Mouse (Mus musculus) retina, postnatal 7 days (tissue): ENCODE results near the gene Ifnz.
"Not testable (repeated sequence)": the region's sequence is repeated elsewhere in the genome, so short reads cannot be mapped to it uniquely, and the experiment has no call there.

ENCODE experiments used
- DNase-seq: peaks from one replicate; pipeline ENCODE4 v3.0.0-alpha.2; 2012; ENCODE audit warnings: low read depth, low spot score

The Ifnz gene

GRCm38 (mm10) chr4:88781831-88782230 lies at the start of gene Ifnz:
Gene Ifnz (plus strand): TSS chr4:88782131.
- not testable (repeated sequence) for DNase-seq

- DNase-seq: peak; percentile 39
Observed at GRCm38 (mm10) chr4:88738480-88738879, 43.5 kb upstream of the Ifnz start.

DNA sequence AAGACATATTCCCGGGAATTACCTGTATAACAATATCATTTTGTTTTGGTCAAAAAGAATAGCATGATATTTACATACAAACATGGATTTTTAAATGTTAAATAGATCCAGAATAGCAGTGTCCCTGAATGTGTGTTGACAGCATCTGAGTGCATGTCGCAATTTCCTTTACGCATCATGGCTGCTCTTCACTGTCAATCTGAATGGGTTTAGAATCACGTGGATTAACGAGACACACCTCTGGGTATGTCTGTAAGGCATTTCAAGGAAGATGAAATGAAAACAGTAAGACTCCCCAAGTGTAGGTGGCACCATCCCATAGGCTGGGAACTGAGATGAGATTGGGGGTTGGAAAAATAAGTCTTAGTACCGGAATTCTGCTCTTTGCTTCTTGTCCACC lies 42.9 kb upstream of the Ifnz start:
- no peak for DNase-seq

GRCm38 (mm10) chr4:88741426-88741825 lies 40.5 kb upstream of the Ifnz start:
- no peak for DNase-seq

DNA sequence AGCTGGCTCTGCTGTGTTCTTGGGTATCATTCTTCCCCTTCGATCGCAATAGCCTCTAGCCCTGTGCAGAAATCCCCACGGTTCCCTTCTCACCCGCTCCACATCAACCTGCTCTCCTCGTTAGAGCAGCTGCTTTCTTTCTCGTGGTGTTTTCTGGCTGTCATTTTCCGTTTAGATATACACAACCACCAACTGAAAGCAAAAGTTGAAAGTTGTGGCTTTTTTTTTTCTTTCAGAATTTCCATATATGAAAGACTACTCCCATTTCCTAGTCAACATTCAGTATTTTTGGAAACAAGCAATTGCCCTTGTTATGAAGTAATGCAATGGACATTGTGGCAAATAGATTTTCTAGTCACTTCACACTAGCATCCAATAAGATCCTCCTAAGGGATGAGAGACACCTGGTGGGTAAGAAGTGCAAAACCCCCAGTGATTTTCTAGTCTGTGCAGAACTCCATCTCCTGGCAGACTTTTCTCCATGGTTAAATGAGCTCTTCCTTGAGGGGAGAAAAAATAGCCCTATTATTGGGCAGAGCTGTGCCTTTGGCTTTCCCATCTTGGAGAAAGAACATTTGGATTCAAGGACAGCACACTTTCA lies 39.1 kb upstream of the Ifnz start:
- no peak for DNase-seq

DNA sequence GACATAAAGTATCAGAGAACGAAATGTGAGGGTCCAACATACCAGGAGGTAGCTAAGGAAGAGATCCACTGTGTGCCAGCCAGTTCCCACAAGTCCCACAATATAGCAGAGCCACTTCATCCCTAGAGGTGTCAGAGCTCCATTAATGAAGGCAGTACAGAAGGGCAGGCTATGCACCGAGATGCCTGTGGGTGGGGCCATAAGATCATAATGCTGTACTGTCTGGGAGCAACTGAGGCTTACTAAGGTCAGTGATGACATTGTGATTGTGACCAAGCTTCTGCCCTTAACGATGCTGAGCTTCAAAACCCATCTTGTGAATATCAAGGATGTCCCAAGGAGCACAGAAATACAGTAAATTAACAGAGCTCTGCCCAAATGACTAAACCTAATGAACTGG lies 37.7 kb upstream of the Ifnz start:
- DNase-seq: no peak

DNA sequence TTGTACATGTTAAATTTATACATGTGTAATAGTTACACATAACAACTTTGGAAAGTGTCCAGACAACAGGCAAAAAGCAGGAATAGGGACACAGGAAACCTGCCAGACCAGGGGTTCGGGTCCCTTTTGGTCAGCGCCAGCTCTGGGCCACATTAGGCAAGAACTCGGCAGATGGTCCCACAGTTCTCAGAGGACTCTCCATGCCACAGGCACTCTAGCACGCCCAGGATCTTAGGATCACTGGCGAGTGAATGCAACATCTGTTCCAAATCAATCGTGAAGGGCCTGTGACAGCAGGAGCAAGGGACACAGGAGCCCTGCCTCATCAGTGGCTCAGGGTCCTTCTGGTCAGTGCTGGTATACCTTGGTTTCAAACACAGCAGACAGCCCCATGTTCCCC lies 32.0 kb upstream of the Ifnz start:
- no peak for DNase-seq

DNA sequence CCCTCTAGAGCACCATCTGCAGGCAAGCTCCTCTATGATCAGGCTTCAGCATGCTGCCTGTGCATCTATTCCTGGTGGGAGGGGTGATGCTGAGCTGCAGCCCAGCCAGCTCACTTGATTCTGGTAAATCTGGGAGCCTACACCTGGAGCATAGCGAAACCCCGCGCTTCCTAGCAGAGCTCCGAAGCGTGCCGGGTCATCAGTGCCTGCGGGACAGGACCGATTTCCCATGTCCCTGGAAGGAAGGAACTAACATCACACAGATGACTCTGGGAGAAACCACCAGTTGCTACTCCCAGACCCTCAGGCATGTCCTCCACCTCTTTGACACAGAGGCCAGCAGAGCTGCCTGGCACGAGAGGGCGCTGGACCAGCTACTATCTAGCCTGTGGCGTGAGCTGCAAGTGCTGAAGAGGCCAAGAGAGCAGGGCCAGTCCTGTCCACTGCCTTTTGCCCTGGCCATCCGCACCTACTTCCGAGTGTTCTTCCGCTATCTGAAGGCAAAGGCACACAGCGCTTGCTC lies 27.1 kb upstream of the Ifnz start, which contains the start of gene Gm13271:
Gene Gm13271, plus strand, starts transcription at position 51 of the 523 bp plus-strand sequence.
- not testable (repeated sequence) for DNase-seq

DNA sequence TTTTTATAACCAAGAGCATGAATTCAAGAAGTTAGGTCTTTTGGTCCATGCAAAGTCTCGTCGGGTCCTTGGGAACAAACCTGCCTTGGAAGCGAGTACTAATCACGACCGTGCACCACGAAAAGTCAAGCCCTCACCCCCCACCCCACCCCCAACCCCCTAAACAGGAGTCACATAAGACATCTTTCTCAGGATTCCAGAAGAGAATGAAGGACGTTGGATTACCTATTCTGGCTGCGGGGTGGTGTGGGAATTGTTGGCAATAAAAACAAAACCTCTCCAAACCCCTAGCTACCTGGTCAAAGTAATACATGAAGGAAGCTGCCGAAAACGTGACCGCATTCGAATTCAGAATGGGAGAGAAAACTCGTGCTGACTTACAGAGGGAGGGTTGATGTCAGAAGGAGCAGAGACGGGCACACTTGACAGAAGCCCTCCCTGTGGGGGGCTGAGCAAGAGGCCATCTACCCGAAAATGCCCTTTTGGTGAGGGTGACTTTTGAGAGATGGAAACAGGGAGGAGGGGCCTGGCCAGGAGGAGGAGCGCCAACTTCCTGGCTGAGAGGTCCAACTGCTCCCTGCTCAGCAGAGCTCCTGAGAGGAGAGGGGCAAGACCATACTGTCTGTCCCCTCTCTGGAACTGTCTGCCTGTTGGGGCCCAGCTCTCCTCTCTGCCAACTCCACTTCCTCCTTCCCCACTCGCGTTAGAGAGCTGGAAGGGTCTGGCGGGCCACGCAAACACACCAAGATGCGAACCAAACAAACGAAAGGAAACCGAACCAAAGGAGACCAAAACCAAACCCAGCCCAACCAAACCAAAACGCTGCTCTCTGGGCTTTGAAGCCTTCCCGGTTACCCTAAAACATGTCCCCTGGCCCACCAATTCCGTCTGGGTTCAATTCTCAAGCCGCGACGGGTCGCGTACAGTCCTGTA lies 25.1 kb upstream of the Ifnz start:
- DNase-seq: not testable (repeated sequence)

GRCm38 (mm10) chr4:88757628-88758031 lies 24.3 kb upstream of the Ifnz start:
- peak; percentile 80 for DNase-seq

DNA sequence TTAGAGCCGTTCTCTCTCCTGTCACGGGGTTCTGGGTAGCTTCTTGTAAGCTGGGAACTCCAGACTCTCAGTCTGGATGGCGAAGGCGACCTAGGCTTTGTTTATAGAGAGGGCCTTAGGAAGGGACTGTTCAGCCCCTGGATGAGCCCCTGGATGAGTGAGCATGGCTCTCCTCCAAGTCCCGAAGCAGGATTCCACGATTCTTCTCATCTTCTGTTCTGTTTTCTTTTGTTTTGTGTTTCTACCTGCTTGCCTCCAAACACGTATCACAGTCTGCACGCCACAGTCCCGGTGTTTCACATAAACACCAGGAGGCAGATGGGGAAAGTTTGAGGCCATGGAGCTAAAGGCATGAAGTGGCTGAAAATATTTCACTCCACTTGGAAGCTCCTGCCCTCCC lies 23.2 kb upstream of the Ifnz start:
- DNase-seq: not testable (repeated sequence)

DNA sequence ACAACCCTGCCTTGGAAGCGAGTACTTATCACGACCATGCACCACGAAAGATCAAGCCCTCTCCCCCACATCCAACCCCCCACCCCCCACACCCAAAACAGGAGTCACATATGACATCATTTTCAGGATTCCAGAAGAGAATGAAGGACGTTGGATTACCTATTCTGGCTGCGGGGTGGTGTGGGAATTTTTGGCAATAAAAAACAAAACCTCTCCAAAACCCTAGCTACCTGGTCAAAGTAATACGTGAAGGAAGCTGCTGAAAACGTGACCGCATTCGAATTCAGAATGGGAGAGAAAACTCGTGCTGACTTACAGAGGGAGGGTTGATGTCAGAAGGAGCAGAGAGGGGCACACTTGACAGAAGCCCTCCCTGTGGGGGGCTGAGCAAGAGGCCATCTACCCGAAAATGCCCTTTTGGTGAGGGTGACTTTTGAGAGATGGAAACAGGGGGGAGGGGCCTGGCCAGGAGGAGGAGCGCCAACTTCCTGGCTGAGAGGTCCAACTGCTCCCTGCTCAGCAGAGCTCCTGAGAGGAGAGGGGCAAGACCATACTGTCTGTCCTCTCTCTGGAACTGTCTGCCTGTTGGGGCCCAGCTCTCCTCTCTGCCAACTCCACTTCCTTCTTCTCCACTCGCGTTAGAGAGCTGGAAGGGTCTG lies 22.2 kb upstream of the Ifnz start, which contains the start of gene Gm13283:
Gene Gm13283, plus strand, starts transcription at position 510 of the 659 bp plus-strand sequence.
- DNase-seq: not testable (repeated sequence)

DNA sequence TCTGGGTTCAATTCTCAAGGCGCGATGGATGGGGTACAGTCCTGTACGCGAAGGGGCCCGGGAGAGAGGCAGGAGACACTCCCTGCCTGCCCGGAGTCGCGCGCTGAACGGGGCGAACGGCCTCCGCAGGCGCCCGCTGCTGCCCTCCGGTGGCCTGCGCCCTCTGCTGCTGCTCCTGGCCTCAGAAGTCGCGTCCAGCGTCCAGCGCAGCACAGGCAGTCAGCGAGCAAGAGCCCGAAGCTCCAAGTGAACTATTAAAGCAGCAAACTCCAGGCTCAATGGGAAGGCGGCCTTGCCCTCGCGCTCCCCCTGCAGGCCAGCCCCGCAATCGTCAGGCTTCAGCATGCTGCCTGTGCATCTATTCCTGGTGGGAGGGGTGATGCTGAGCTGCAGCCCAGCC lies 21.5 kb upstream of the Ifnz start:
- peak; percentile 75 for DNase-seq

DNA sequence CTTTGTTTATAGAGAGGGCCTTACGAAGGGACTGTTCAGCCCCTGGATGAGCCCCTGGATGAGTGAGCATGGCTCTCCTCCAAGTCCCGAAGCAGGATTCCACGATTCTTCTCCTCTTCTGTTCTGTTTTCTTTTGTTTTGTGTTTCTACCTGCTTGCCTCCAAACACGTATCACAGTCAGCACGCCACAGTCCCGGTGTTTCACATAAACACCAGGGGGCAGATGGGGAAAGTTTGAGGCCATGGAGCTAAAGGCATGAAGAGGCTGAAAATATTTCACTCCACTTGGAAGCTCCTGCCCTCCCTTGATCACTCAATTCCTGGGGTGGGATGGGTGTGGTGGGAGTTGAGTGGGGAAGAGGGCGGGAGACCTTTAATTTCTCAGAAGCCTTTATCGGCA lies 20.2 kb upstream of the Ifnz start:
- not testable (repeated sequence) for DNase-seq

DNA sequence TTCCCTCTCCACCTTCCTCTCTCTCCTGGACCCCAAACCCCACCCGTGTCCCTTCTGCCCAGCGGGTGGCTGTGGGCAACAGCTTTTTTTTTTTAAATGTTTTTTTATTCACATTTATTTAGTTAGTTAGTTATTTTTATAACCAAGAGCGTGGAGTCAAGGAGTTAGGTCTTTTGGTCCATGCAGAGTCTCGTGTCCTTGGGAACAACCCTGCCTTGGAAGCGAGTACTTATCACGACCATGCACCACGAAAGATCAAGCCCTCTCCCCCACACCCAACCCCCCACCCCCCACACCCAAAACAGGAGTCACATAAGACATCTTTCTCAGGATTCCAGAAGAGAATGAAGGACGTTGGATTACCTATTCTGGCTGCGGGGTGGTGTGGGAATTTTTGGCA lies 19.6 kb upstream of the Ifnz start:
- not testable (repeated sequence) for DNase-seq

GRCm38 (mm10) chr4:88763384-88764018 lies 18.4 kb upstream of the Ifnz start:
- peak; percentile 43 for DNase-seq

GRCm38 (mm10) chr4:88773534-88773933 lies 8.4 kb upstream of the Ifnz start, which contains the start of gene Gm13290:
Gene Gm13290 (plus strand): TSS chr4:88773834.
- not testable (repeated sequence) for DNase-seq

DNA sequence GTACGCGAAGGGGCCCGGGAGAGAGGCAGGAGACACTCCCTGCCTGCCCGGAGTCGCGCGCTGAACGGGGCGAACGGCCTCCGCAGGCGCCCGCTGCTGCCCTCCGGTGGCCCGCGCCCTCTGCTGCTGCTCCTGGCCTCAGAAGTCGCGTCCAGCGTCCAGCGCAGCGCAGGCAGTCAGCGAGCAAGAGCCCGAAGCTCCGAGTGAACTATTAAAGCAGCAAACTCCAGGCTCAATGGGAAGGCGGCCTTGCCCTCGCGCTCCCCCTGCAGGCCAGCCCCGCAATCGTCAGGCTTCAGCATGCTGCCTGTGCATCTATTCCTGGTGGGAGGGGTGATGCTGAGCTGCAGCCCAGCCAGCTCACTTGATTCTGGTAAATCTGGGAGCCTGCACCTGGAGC lies 5.3 kb upstream of the Ifnz start, which contains the start of gene Gm13289:
Gene Gm13289, plus strand, starts transcription at position 301 of the 400 bp plus-strand sequence.
- not testable (repeated sequence) for DNase-seq

DNA sequence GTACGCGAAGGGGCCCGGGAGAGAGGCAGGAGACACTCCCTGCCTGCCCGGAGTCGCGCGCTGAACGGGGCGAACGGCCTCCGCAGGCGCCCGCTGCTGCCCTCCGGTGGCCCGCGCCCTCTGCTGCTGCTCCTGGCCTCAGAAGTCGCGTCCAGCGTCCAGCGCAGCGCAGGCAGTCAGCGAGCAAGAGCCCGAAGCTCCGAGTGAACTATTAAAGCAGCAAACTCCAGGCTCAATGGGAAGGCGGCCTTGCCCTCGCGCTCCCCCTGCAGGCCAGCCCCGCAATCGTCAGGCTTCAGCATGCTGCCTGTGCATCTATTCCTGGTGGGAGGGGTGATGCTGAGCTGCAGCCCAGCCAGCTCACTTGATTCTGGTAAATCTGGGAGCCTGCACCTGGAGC lies 2.4 kb upstream of the Ifnz start, which contains the start of gene Gm13272:
Gene Gm13272, plus strand, starts transcription at position 301 of the 400 bp plus-strand sequence.
- not testable (repeated sequence) for DNase-seq

- DNase-seq: not testable (repeated sequence)
Observed at GRCm38 (mm10) chr4:88780320-88780719, 1.6 kb upstream of the Ifnz start.

DNA sequence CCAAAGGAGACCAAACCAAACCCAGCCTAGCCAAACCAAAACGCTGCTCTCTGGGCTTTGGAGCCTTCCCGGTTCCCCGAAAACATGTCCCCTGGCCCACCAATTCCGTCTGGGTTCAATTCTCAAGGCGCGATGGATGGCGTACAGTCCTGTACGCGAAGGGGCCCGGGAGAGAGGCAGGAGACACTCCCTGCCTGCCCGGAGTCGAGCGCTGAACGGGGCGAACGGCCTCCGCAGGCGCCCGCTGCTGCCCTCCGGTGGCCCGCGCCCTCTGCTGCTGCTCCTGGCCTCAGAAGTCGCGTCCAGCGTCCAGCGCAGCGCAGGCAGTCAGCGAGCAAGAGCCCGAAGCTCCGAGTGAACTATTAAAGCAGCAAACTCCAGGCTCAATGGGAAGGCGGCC lies 404 bp downstream of the Ifnz start:
- not testable (repeated sequence) for DNase-seq
